Mouse (Mus musculus) heart, adult 18-20 months (tissue): ENCODE measurements at regions not wholly inside any gene's neighbourhood (a gene's known extent, or its start where the extent isn't known, plus 50 kb on each side); places are given as distances from the start of the nearest gene placed in this dataset.

Source experiments
- DNase-seq, 2 experiments: peaks; one replicate each; pipeline ENCODE4 v3.0.0; 2021 to 2022; ENCODE audit warnings: mixed read lengths in 1 of 2
- microRNA-seq, 2 experiments: library from miRNA; unstranded; fragments of <30 nt; microRNA quantifications; one replicate each; pipeline ENCODE4 v1.2.0; 2022

DNA sequence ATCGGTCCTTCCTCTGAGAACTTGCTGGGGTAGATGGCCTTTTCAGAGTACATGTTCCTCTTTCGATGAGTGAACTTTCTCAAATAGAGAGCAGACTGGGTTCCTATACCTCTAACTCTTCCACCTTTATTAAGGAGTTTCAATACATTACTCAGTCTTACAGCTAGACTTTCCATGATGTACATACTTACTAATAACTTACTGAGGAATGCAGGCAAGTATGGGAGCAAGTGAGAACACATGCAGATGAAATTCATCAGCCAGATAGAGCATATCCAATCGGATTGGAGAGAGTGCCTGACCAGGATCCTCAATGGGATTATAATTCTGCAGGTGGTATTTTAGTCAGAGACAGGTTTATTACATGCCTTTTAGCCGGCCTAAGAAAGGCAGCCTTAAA is 292.2 kb upstream of the Large1 start:
- no peak for DNase-seq

DNA sequence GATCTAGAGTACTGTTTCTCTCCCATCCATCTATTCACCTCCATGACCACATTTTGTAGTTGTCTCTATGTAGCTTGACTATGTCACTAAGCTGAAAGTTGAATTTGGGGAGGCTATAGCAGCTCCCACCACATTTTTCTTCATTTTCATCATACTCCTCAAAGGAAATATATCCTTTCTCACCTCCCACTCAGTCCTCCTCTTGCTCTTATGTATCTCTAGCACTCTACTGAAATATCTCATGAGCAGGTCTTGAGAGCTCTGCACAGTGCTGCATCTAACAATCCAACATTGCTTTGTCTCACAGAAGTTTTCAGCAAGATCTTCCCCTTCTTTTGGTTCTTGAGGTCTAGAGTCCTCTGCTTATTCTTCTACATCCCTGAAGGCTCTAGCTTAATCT is 273.5 kb upstream of the Large1 start:
- DNase-seq, result no peak

DNA sequence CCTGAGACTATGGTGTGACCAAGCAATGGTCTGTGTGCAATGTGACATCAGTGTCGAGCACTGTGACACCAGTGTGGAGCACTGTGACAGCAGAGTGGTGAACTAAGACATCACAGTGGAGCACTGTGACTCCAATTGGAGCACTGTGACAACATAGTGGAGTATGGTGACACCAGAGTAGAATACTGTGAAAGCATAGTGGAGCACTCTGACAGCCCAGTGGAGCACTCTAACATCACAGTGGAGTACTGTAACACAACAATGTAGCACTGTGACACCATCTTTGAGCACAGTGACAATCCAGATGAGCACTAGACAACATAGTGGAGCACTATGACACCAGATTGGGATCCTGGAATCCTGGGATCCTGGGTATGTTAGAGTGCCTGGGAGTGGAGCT is 265.6 kb upstream of the Large1 start:
- peak in 1 of 2 experiments; percentile 2 for DNase-seq

DNA sequence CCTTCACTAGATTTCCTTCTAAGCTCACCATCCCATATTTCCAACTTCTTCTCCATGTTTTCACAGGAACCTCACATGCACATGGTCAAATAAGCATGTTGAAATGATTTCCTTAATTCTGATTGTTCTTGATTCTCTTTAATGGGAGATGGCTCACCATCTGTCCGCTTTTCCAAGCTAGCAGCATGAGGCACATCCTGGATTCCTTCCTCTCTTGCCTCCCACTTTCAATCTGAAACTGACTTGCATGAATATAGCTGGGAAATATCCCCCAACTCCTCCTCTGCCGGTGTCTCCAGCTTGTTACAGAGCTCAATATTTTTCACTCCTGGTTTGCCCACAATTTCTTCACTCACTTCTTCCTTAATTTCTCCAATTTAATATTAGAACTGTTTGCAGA is 261.3 kb upstream of the Large1 start:
- DNase-seq, result no peak

DNA sequence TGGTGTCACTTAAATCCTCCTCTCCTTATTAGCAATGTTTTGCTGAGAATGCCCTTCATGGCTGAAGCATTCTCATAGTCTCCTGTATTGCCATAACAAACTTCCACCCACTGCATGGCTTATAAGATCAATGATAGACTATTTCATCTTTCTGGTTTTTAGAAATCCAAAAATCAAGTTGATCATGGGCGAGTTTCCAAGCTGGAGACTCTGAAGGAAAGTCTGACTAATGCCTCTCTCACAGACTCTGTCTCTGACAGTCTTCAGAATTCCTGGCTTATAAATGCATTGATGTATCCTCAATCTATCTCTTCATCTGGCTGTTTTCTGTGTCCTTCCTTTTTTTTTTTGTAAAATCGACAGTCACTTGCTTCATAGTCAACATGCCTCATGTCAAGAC is 260.8 kb upstream of the Large1 start:
- no peak for DNase-seq

DNA sequence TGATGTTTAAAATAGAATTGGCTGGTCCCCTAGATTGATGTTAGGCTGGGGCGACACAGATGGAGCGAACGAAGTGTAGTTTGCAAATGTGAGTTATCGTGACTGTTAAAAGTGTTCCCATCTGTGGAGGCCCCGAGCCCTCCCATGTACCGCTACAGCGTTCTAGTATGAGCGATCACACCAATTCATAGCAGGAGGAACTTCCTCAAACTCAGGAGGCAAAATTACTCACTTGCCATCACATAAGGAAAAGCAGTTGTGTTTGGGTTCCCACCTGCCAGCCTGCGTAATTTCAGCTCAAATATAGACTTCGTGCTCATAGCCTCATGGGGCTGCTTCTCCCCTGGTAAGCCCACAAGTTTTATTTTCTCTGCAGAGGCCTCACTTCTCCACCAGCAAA is 258.2 kb upstream of the Large1 start:
- no peak for DNase-seq

DNA sequence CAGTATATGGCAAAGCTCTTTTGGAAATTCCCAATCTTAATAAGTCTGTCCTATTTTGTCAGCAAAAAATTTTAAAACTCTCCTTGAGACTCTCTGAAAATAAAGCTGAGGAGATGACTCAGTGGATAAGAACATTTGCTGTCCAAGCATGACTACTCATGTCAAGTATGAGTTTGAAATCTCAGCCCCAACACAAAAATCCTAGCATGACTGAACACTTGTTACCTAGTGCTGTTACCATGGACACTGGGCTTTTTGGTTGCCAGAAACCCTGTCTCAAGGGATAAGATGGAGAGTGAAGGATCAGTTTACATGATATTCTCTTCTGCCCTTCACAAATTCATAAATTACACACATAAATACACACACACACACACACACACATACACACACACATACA is 217.3 kb upstream of the Large1 start:
- DNase-seq, result no peak

DNA sequence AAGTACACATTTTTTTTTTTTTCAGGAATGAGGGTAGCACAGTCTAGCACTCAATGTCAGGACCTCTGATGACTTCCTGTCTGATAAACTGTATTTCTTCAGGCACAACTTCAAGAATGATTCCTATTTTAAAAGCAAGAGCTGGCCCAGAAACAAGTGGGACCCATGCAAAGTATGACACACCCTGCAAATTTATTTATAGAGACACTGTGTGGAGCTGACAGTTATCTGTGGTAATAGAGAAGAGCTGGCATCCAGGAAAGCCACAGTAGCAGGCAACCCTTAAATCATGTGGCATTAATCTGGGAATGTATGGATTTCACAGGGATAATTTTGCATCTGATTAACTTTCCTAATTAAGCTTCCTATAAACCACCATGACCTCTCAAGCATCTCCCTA is 216.6 kb upstream of the Large1 start:
- DNase-seq, result no peak

Small RNA genes in the stretch of these regions (microRNA-seq; reads per million reads assigned to microRNA genes)
- gene Gm23255, result 0 reads per million in 2 experiments
